Mouse (Mus musculus) liver, adult (tissue): ENCODE measurements around the gene Tamm41.

Experiments used
- GATA4 ChIP-seq: IDR thresholded peaks from 2 replicates; pipeline ENCODE4 v1.6.1; 2014; ENCODE audit warnings: mild to moderate bottlenecking, low read length; ENCODE audit not compliant: insufficient replicate concordance

Gene Tamm41

DNA sequence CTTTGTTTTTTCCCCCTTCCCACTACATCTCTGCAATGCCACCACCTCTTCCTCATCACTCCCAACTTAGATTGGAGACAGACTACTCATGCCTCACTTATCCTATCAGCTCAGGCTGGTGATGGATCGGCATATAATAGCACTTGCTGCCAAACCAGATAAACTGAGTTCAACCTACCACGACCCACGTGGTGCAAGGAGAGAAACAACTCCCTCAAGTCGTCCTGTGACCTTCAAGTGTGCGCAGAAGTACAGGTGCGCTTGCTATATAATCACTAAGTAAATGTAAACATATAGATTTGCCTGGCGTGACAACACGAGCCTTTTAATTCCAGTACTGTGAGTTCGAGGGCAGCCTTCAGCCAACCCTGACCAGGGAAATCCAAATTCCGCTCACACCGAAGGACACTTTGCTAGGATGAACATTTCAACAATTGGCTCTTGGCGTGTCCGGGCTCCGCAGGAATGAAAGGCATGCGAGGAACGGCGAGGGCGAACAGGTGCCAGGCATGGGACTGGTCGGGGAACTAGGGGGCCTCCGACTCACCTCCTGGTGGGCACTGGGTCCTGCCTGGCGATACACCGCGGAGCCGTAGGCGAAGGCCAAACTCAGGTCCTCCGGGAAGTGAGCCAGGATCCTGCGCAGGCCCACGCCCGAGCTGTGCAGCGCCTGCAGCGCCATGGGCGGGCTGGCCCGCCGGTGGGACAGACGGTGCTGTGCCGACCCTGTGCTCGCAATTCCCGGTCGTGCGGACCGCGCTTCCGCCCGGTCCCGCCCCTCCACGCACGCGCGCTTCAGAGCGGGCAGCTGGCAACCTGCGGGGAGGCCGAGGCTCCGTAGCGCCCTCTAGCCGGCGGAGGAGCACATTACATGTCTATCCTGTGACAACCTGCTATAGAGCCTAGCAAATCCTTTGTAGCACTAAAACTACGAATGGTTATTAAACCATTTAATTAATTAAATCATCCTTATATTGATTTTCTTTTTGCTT lies at the start of gene Tamm41:
Tamm41 (minus strand) TSS at position 774 of the 992 bp plus-strand sequence.
- no peak for TF ChIP-seq GATA4

GRCm38 (mm10) chr6:115085274-115085841 lies 47.7 kb upstream of the Tamm41 start:
- no peak for TF ChIP-seq GATA4

DNA sequence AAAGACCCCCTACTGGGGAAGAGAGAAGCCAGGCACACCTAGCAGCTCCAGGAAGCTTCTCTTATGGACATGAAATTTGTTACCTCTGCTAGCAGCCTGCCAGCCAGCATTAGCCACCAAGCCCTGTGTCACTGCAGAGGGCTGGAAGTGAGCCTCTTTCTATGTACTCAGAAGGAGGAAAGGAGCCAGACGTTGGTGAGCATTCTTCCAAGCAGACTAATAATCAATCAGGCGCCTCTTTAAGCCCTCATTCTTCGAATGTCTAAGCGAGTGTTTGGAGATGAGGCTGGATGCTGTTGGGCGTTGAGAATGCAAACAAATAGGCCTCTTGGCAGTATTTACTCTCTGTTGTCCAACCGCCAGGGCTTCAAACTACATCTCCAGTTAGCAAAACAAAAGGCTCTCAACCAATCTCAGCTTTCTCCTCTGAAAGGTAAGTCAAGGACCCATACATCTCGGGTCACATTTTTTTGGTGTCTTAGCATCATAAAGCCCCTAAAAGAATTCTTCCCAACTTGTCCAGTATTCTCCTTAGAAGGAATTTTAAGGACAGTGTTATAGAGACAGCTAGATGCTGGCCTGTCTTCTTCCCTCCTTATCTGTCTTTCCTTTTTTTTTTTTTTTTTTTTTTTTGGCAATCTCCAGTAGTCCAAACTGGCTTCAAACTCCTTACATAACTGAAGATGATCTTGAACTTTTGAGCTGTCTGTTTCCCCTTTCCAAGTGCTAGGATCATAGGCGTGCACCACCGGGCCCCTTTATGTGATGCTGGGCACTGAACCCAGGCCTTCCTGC lies 39.3 kb upstream of the Tamm41 start:
- no peak for TF ChIP-seq GATA4

GRCm38 (mm10) chr6:115072024-115072423 lies 34.3 kb upstream of the Tamm41 start:
- TF ChIP-seq GATA4, result no peak

GRCm38 (mm10) chr6:115065411-115066241 lies 27.9 kb upstream of the Tamm41 start:
- no peak for TF ChIP-seq GATA4

DNA sequence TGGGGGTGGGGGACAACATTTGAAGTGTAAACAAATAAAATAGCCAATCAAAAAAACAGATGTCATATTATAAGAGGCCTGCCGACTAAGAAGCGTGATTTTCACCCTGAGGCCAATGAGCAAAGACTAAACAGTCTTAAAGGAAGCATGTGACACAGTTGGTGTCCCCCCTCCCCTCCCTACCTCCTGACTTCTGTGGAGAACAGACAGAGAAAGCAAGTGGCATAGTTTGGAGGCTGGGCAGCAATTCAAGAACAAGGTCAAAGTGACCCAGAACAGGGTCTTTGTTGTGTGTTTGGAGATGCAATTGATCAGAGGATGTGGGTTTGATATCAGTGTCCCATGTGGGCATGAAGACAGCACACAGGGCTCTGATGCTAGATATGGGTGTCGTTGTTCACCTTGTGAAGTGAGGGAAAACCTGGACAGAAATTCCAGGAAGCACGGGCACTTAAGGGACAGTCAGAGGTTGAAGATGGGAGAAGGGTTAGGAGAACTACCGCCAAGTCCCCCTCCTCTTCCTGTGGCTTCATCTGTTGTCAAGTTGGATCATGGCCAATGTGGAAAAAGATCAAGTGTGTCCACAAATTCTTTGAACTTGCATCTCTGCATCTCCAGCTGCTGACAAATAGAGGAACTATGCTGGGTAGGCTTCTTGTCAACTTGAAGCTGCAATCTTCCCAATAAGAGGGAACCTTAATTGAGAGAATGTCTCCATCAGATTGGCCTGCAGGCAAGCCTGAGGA lies 25.1 kb upstream of the Tamm41 start:
- no peak for TF ChIP-seq GATA4

- TF ChIP-seq GATA4, result no peak
Measured at GRCm38 (mm10) chr6:115059227-115059626, 21.6 kb upstream of the Tamm41 start.

- TF ChIP-seq GATA4, result no peak
Measured at GRCm38 (mm10) chr6:115056699-115057098, 19.0 kb upstream of the Tamm41 start.

GRCm38 (mm10) chr6:115055440-115055839 lies 17.8 kb upstream of the Tamm41 start:
- TF ChIP-seq GATA4, result no peak

- TF ChIP-seq GATA4, result no peak
Measured at GRCm38 (mm10) chr6:115051586-115052197, 14.0 kb upstream of the Tamm41 start.

DNA sequence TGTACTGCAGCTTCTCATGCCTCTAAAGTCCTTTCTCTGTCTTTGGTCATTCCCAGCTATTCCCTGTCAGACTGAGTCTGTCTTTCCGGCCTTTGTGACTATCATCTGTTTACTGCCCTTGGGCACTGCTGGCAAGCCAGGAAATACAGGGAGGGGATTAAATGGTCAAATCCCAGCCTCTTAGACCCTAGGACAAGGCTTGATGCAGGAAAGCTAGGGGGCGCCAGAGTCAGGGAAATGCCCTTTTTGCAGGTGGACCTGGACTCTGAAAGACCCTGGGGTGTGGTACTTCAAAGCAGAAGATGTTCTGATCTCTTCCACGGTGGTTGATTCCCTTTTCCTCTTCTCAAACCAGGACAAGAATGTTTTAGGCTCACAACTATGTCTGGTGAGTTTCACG lies 11.3 kb upstream of the Tamm41 start:
- TF ChIP-seq GATA4, result no peak

DNA sequence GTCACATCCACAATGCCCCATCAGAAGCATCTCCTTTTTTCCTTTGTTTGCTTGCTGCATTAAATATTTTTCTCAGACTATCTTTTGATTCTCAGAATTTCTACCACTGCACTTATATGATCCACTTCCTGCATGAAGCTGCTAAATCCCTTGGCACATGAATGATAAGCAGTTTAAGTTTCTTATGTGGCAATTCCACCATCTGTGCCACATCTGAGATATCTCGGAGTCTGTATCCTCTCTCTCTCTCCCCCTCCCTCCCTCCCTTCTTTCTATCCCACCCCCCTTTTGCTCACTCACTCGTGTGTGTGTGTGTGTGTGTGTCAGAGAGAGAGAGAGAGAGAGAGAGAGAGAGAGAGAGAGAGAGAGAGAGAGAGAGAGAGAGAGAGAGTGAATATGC lies 10.1 kb upstream of the Tamm41 start:
- no peak for TF ChIP-seq GATA4

- no peak for TF ChIP-seq GATA4
Measured at GRCm38 (mm10) chr6:115046064-115046463, 8.4 kb upstream of the Tamm41 start.

- TF ChIP-seq GATA4, result no peak
Measured at GRCm38 (mm10) chr6:115044709-115045108, 7.0 kb upstream of the Tamm41 start.
